10 mouse cellular contexts compared by ENCODE assay signal in the genomic region with DNA sequence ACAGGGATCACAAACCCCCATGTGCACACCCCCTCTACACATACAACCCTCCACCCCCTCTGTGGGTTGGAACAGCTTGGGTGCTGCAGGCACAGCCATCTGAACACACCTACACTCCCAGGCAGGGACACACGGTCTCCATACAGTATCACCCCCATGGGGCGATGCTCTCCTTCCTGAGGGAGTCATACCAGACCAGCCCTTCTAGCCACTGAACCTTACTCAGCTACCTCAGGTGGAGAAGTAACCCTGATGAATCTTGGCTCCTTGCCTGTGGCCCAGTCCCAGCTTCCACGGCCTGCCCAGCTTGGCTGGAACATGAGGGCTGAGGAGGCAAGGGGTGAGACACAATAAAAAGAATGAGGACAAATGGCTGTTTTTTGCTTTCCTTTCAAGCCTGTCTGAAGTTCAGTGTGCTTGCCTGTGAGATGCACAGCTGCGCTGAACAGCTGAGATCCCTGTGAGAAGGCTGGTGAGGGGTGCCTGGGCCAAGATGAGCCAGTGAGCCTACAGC. TPM values are rescaled to one million over a fixed set of nuclear protein-coding genes. Genes with fewer than 3 reads are reported as not detected.
A peak's percentile ranks its signal among the peaks of the same experiment; 100 is the strongest.
DNase-seq lines count a peak whose midpoint lies in the region; ATAC-seq and TF ChIP-seq lines count a peak whose summit lies in the region.
"Had no signal": no experiment of that assay in that cellular context is flagged by ENCODE, and none has a peak within 500 bp of the region (broad histone marks: within the 10 kb centered on the region; RNA-seq: fewer than 3 reads in every experiment).

No protein-coding gene starts in this region.

- H3K27me3 ChIP-seq in lung, embryonic 14.5 days (ENCODE audit: insufficient read depth, low read length) = peaks cover 10% of the 10 kb centered on the region
- no peaks in the 10 kb centered on the region for H3K27me3 ChIP-seq in thymus, adult 2 months (ENCODE audit: control insufficient read depth, insufficient read depth, low read length)
- H3K27me3 ChIP-seq in forebrain, embryonic 15.5 days = 0 out of 2 replicates have a peak, but pooled peaks cover under 1% of the 10 kb centered on the region

- H3K9ac ChIP-seq in lung, embryonic 14.5 days = no peak overlapping the region
- no peak overlapping the region for H3K9ac ChIP-seq in forebrain, embryonic 15.5 days (replicated peaks)
- H3K9ac ChIP-seq: heart, embryonic 13.5 days; liver, embryonic 13.5 days had no signal

- DNase-seq in cerebellum, adult 11 months = peak; percentile 78
- no peak for DNase-seq in lung, embryonic 14.5 days
- DNase-seq in lung, adult 2 months = no peak
- DNase-seq in layer of hippocampus, adult 18-20 months (ENCODE audit: low spot score in 2 of 2) = peak; percentile 80 to 92
- peak; percentile 69 for DNase-seq in thymus, adult 2 months
- no peak for DNase-seq in heart, postnatal 14 days
- DNase-seq: liver, embryonic 13.5 days had no signal

- no peak for TF ChIP-seq POLR2A in lung, adult 2 months (IDR thresholded peaks at IDR 0.05; ENCODE audit: borderline replicate concordance, extremely low read depth, low read depth, low read length)
- TF ChIP-seq POLR2A in thymus, adult 2 months (IDR thresholded peaks at IDR 0.05; ENCODE audit: control insufficient read depth, extremely low read depth, insufficient read depth, low read length, poor library complexity) = 0 out of 2 replicates have a peak, but pooled peaks have one; percentile 33

- H3K27ac ChIP-seq in lung, embryonic 14.5 days (ENCODE audit: low read depth) = 0 out of 2 replicates have a peak overlapping the region, but pooled peaks have one; percentile 10
- peak overlapping the region; percentile 97 for H3K27ac ChIP-seq in thymus, adult 2 months (ENCODE audit: control insufficient read depth, insufficient read depth, low read length)
- no peak overlapping the region for H3K27ac ChIP-seq in forebrain, embryonic 15.5 days (replicated peaks)
- H3K27ac ChIP-seq: heart, embryonic 13.5 days; liver, embryonic 13.5 days had no signal

- no peak for ATAC-seq in cerebellum, adult (ENCODE audit: insufficient number of reproducible peaks, low FRiP score, low TSS enrichment)
- no peak for ATAC-seq in lung, embryonic 14.5 days (ENCODE audit: insufficient read depth)
- no peak for ATAC-seq in forebrain, embryonic 15.5 days (replicated peaks)

- TF ChIP-seq CTCF in lung, embryonic 14.5 days (IDR thresholded peaks at IDR 0.05; ENCODE audit: low read depth) = no peak
- TF ChIP-seq CTCF in lung, adult 2 months (IDR thresholded peaks at IDR 0.05; ENCODE audit: insufficient read depth, low read length) = no peak
- TF ChIP-seq CTCF in thymus, adult 2 months (IDR thresholded peaks at IDR 0.05; ENCODE audit: borderline replicate concordance, control insufficient read depth, extremely low read depth, insufficient read depth, low read length, poor library complexity) = no peak

- intact Hi-C loops in heart, postnatal 14 days (cut with DNase I) = no loop called here

- H3K36me3 ChIP-seq in lung, embryonic 14.5 days (ENCODE audit: insufficient read depth) = no peaks in the 10 kb centered on the region
- no peaks in the 10 kb centered on the region for H3K36me3 ChIP-seq in thymus, adult 2 months (ENCODE audit: control insufficient read depth, insufficient read depth, low read length)
- H3K36me3 ChIP-seq in forebrain, embryonic 15.5 days = no peaks in the 10 kb centered on the region
- H3K36me3 ChIP-seq: heart, embryonic 13.5 days; liver, embryonic 13.5 days had no signal

- no peak overlapping the region for H3K4me3 ChIP-seq in lung, embryonic 14.5 days (ENCODE audit: low read depth, low read length)
- no peak overlapping the region for H3K4me3 ChIP-seq in lung, adult 2 months (replicated peaks; ENCODE audit: extremely low read depth, low read depth, low read length)
- H3K4me3 ChIP-seq in thymus, adult 2 months (ENCODE audit: control insufficient read depth, insufficient read depth, low read length) = 0 out of 2 replicates have a peak overlapping the region, but pooled peaks have one; percentile 1
- H3K4me3 ChIP-seq in forebrain, embryonic 15.5 days = no peak overlapping the region
- H3K4me3 ChIP-seq: heart, embryonic 13.5 days; liver, embryonic 13.5 days had no signal

- no peak overlapping the region for H3K4me2 ChIP-seq in lung, embryonic 14.5 days
- H3K4me2 ChIP-seq in forebrain, embryonic 15.5 days (replicated peaks) = no peak overlapping the region
- H3K4me2 ChIP-seq: heart, embryonic 13.5 days; liver, embryonic 13.5 days had no signal

- H3K4me1 ChIP-seq in lung, embryonic 14.5 days (ENCODE audit: insufficient read depth) = 0 out of 2 replicates have a peak, but pooled peaks cover 2% of the 10 kb centered on the region
- H3K4me1 ChIP-seq in lung, adult 2 months (ENCODE audit: control insufficient read depth, insufficient read depth, low read length) = peaks cover 10% of the 10 kb centered on the region
- H3K4me1 ChIP-seq in thymus, adult 2 months (replicated peaks; ENCODE audit: control insufficient read depth, insufficient read depth, low read length) = peaks cover 74% of the 10 kb centered on the region
- H3K4me1 ChIP-seq in forebrain, embryonic 15.5 days = peaks cover 13% of the 10 kb centered on the region

- WGBS in lung, embryonic 14.5 days = 76% methylated on average over 4 of the region's 4 CpGs
- WGBS in lung, adult 2 months = 80% methylated on average over 4 of the region's 4 CpGs
- WGBS in thymus, adult 2 months = 30% methylated on average over 4 of the region's 4 CpGs
- WGBS in forebrain, embryonic 15.5 days = 67% methylated on average over 4 of the region's 4 CpGs

- H3K9me3 ChIP-seq in lung, embryonic 14.5 days (ENCODE audit: low read depth, low read length) = no peaks in the 10 kb centered on the region
- no peaks in the 10 kb centered on the region for H3K9me3 ChIP-seq in forebrain, embryonic 15.5 days
- H3K9me3 ChIP-seq: heart, embryonic 13.5 days; liver, embryonic 13.5 days had no signal

RNA-seq across cellular contexts. Expression of gene Camkk1, which starts 3.9 kb away (rescaled TPM):
- 3.2 and 3.5 TPM in 2 replicates for polyA plus RNA-seq in lung, embryonic 14.5 days (2014; fragmentation: Nextera tagmentation; extraction: Ambion mirVana)
- 8.7 and 9.3 TPM in 2 replicates for polyA plus RNA-seq in lung, adult 2 months (2012; rRNA removed)
- 100 to 1,000 TPM; 175 to 178 TPM for total RNA-seq in layer of hippocampus, adult 18-20 months (2021)
- 35.4 and 40.0 TPM in 2 replicates for polyA plus RNA-seq in thymus, adult 2 months (2012; rRNA removed)
- polyA plus RNA-seq in forebrain, embryonic 15.5 days (2015; fragmentation: Nextera tagmentation; extraction: Ambion mirVana) = 19.6 TPM in 2 replicates
- 1 to 10 TPM; 1.4 to 1.8 TPM for total RNA-seq in heart, postnatal 14 days (2021)

RNA-seq across cellular contexts. Expression of gene P2rx1, which starts 16.0 kb away (rescaled TPM):
- polyA plus RNA-seq in lung, embryonic 14.5 days (2014; fragmentation: Nextera tagmentation; extraction: Ambion mirVana) = 1.9 and 2.1 TPM in 2 replicates
- 3.2 and 4.4 TPM in 2 replicates for polyA plus RNA-seq in lung, adult 2 months (2012; rRNA removed)
- total RNA-seq in layer of hippocampus, adult 18-20 months (2021) = under 1 TPM; 0.25 to 0.27 TPM
- 82.6 and 103 TPM in 2 replicates for polyA plus RNA-seq in thymus, adult 2 months (2012; rRNA removed)
- 0.40 and 0.56 TPM in 2 replicates for polyA plus RNA-seq in forebrain, embryonic 15.5 days (2015; fragmentation: Nextera tagmentation; extraction: Ambion mirVana)
- 1 to 10 TPM in 1 of 2 experiments, under 1 TPM in 1; 0.60 to 1.0 TPM for total RNA-seq in heart, postnatal 14 days (2021)

RNA-seq across cellular contexts. Expression of gene Ncbp3, which starts 32.7 kb away (rescaled TPM):
- polyA plus RNA-seq in lung, embryonic 14.5 days (2014; fragmentation: Nextera tagmentation; extraction: Ambion mirVana) = 12.3 and 13.2 TPM in 2 replicates
- polyA plus RNA-seq in lung, adult 2 months (2012; rRNA removed) = 1.7 and 3.6 TPM in 2 replicates
- 10 to 100 TPM in 1 of 2 experiments, 1 to 10 TPM in 1; 9.3 to 10.4 TPM for total RNA-seq in layer of hippocampus, adult 18-20 months (2021)
- polyA plus RNA-seq in thymus, adult 2 months (2012; rRNA removed) = 6.5 and 7.0 TPM in 2 replicates
- polyA plus RNA-seq in forebrain, embryonic 15.5 days (2015; fragmentation: Nextera tagmentation; extraction: Ambion mirVana) = 10.7 and 11.1 TPM in 2 replicates
- total RNA-seq in heart, postnatal 14 days (2021) = 1 to 10 TPM; 7.6 to 7.8 TPM

RNA-seq across cellular contexts. Expression of gene Atp2a3, which starts 53.9 kb away (rescaled TPM):
- polyA plus RNA-seq in lung, embryonic 14.5 days (2014; fragmentation: Nextera tagmentation; extraction: Ambion mirVana) = 7.4 and 7.6 TPM in 2 replicates
- 253 and 256 TPM in 2 replicates for polyA plus RNA-seq in lung, adult 2 months (2012; rRNA removed)
- 1 to 10 TPM; 5.3 to 5.5 TPM for total RNA-seq in layer of hippocampus, adult 18-20 months (2021)
- 478 and 539 TPM in 2 replicates for polyA plus RNA-seq in thymus, adult 2 months (2012; rRNA removed)
- 0.67 and 0.70 TPM in 2 replicates for polyA plus RNA-seq in forebrain, embryonic 15.5 days (2015; fragmentation: Nextera tagmentation; extraction: Ambion mirVana)
- total RNA-seq in heart, postnatal 14 days (2021) = 10 to 100 TPM; 18.4 to 19.3 TPM

Comparison
In these comparisons a context has a peak if more than half of its experiments do, and no peak if none do; other contexts are left out.
1. DNase-seq: peak in cerebellum, adult 11 months (single experiment), layer of hippocampus, adult 18-20 months (2 of 2) and thymus, adult 2 months (single experiment); none in lung, embryonic 14.5 days (single experiment), lung, adult 2 months (single experiment) and heart, postnatal 14 days (0 of 2).
2. RNA of gene P2rx1, which starts 16.0 kb away (polyA plus RNA-seq): 82.6 to 103 TPM in thymus, adult 2 months; 3.2 to 4.4 TPM in lung, adult 2 months, 1.9 to 2.1 TPM in lung, embryonic 14.5 days and 0.40 to 0.56 TPM in forebrain, embryonic 15.5 days; every median in the first group is over 10 times any median in the second.